Mouse (Mus musculus) layer of hippocampus, adult 8-10 months (tissue): ENCODE measurements around the gene Serinc1. TPM values are rescaled to one million over a fixed set of nuclear protein-coding genes. Genes with fewer than 3 reads are reported as not detected.
"Not testable (repeated sequence)": the region's sequence is repeated elsewhere in the genome, so short reads cannot be mapped to it uniquely, and the experiment has no call there.

ENCODE experiments used
- DNase-seq, 2 experiments: peaks; one replicate each; pipeline ENCODE4 v3.0.0; 2022; ENCODE audit warnings: low spot score in 2 of 2
- total RNA-seq, 4 experiments: library from RNA; stranded (reverse); gene quantifications; 2 replicates each; pipeline ENCODE4 v1.2.4; 2022

Gene Serinc1
- 1,000 to 10,000 TPM in 1 of 4 experiments, 100 to 1,000 TPM in 3; 879 to 1,039 (median 899) TPM for total RNA-seq

GRCm38 (mm10) chr10:57532218-57533101 is at the start of gene Serinc1:
Serinc1 (minus strand) TSS chr10:57532530.
- peak; percentile 93 to 95 for DNase-seq

GRCm38 (mm10) chr10:57576721-57577120 is 44.4 kb upstream of the Serinc1 start:
- DNase-seq, result no peak

- DNase-seq, result no peak
Observed at GRCm38 (mm10) chr10:57572130-57572529, 39.8 kb upstream of the Serinc1 start.

GRCm38 (mm10) chr10:57571211-57571730 is 38.9 kb upstream of the Serinc1 start:
- peak in 1 of 2 experiments; percentile 25 for DNase-seq

- DNase-seq, result no peak
Observed at GRCm38 (mm10) chr10:57569023-57569931, 36.9 kb upstream of the Serinc1 start.

- DNase-seq, result no peak
Observed at GRCm38 (mm10) chr10:57566221-57566620, 33.9 kb upstream of the Serinc1 start.

GRCm38 (mm10) chr10:57557597-57557996 is 25.3 kb upstream of the Serinc1 start:
- DNase-seq, result no peak

- DNase-seq, result no peak
Observed at GRCm38 (mm10) chr10:57553719-57554118, 21.4 kb upstream of the Serinc1 start.

GRCm38 (mm10) chr10:57549631-57550030 is 17.3 kb upstream of the Serinc1 start:
- peak; percentile 34 to 53 for DNase-seq

- not testable (repeated sequence) for DNase-seq
Observed at GRCm38 (mm10) chr10:57543890-57544289, 11.6 kb upstream of the Serinc1 start.

GRCm38 (mm10) chr10:57531616-57532217 is 613 bp downstream of the Serinc1 start:
- DNase-seq, result no peak

- DNase-seq, result peak; percentile 14 to 20
Observed at GRCm38 (mm10) chr10:57531076-57531475, 1.3 kb downstream of the Serinc1 start.

- DNase-seq, result no peak
Observed at GRCm38 (mm10) chr10:57526469-57526868, 5.9 kb downstream of the Serinc1 start.

- DNase-seq, result no peak
Observed at GRCm38 (mm10) chr10:57515278-57515677, 17.1 kb downstream of the Serinc1 start.

GRCm38 (mm10) chr10:57514616-57515015 is 17.7 kb downstream of the Serinc1 start:
- no peak for DNase-seq

GRCm38 (mm10) chr10:57499414-57500156 is 32.7 kb downstream of the Serinc1 start:
- no peak for DNase-seq

GRCm38 (mm10) chr10:57492050-57492449 is 40.3 kb downstream of the Serinc1 start:
- DNase-seq, result no peak

GRCm38 (mm10) chr10:57488591-57488990 is 43.7 kb downstream of the Serinc1 start:
- no peak for DNase-seq

- DNase-seq, result no peak
Observed at GRCm38 (mm10) chr10:57487201-57487600, 45.1 kb downstream of the Serinc1 start.

GRCm38 (mm10) chr10:57486542-57487071 is 45.7 kb downstream of the Serinc1 start:
- DNase-seq, result no peak
